Mouse (Mus musculus) spleen, postnatal 36 days (tissue): ENCODE measurements at regions not wholly inside any gene's neighbourhood (a gene's known extent, or its start where the extent isn't known, plus 50 kb on each side); places are given as distances from the start of the nearest gene placed in this dataset.

ENCODE experiments used
- DNase-seq, 2 experiments: peaks; one replicate each; pipeline ENCODE4 v3.0.0; 2022; ENCODE audit warnings: low spot score in 2 of 2, mixed read lengths in 1 of 2

DNA sequence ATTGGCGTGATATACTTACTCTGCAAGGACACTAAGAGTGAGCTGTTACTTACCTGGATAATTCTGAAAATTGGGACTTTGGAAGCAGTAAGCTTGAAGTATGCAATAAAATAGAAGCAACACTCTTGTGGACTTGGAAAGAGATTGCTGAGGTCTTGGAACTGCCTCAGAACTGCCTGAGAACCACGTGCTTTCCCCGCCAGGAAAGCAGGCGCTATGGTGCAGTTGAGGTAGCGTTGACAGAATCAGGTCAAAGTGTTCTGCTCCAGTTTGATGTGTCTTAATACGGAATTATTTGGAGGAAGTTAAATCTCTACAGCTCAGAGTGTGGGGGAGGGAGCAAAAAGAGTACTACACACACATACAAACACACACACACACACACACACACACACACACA is 102.8 kb upstream of the Gm11146 start:
- no peak for DNase-seq

DNA sequence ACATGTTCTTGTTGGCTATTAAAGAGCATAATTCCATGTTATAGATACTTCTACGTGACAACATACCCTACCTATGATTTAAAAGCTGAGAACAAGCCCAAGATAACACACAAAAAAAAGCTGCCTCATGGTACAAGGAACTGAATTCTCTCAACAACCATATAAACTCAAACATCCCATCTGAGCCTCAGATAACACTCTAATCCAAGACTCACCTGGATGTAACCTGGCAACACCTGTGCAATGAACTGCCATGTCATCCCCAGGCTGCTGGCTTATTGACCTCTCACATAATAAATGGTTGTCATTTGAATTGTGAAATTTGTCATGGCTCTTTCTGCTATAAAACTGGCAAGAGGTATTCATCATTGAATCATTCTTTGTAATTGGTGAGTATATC is 93.5 kb upstream of the Gm11146 start:
- DNase-seq: no peak

DNA sequence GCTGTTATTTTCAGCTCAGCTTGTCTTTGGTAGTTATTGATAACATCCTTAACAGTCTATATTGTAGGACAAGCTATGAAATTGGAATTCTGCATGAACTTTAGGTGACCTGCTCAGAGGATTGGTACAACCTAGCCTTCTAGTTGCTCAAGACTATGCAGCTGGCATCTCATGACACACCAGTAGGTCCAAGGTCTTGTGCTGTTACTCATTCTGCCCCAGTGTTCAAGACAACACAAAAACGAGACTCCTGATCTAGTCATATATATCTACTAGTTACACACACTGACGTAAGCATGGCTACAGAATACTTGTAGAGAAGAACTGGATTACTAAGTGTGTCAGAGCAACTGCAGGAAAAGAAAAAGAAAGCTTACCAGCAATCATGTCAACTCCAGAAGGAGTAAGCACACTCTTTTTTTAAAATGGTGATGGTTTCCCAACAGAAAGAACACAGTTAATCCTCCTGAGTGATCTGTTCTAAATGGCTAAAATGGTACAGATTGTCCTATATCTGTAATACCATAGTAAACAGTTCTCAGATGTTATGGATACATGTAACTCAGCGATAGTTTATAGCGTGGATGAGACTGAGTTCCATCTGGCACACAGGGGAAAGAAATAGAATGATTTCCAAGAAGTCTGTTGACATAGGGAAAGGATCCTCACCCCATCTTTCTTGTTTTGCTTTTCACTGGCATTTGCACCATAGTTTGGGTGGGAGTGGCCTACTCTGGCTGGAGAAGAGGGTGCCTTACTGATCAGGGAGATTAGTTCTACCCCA is 85.4 kb upstream of the Gm11146 start:
- DNase-seq: no peak

DNA sequence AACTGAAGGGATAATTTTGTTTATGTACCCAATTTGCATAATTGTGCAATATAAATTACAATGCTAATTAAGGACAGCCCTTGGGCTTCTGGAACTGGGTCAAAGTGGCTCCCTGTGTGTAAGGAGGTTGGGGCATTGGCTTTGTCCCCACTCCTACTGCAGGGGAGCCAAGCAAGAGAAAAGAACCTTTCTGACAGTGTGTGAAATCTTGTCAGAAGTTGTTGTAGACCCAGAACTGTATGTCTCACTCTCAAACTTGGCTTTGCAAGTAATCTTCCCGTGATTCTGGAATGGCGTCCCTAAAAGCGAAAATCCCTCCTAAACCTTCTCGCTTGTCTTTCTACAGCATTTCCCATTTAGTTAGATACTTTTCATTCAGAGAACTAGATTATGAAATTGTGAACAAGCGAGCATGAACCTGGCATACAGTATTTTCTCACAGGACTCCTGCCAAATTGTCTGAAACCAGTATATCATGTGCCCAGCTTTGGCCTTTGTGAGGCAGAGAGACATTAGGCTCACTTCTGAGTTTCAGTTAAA is 83.8 kb upstream of the Gm11146 start:
- DNase-seq: no peak

GRCm38 (mm10) chr16:77684521-77684920 is 82.6 kb upstream of the Gm11146 start:
- no peak for DNase-seq

DNA sequence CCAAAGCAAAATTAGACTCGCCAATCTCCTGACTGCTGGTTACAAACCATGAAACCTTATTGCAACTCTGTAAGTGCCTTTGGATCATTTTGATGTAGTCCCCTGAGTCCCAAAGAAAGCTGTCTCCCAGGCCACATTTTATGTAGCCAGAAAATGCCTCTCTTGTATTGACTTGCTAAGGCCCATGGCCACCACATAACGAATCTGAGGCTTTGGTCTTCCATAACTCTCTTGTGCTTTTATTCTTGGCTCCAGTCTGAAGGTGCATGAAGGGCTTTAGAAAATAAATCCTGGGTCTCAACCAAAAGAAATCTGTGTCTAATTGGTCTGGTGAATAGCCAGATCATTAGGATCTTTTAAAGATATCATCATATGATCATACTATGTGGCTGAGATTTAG is 77.3 kb upstream of the Gm11146 start:
- no peak for DNase-seq

DNA sequence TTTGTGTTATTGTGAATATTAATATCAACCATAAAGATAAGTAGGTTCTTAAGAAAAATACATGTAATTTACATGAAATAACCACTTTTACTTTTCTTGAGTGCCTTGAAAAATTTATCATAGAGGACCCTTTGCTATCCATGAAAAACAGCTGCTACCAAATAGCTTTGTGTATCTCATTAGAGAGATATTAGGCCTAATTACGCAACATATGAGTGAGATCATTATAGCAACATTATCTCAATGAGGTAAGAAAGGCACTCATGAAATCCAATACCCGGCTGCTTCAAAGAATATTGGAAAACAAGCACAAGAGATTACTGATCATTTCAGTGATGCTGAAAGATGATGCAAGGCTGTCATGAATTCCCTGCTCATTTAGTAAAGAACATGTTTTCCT is 74.9 kb upstream of the Gm11146 start:
- no peak for DNase-seq

GRCm38 (mm10) chr16:77675885-77676597 is 74.1 kb upstream of the Gm11146 start:
- DNase-seq: no peak

- no peak for DNase-seq
Observed at GRCm38 (mm10) chr16:77671253-77671652, 69.4 kb upstream of the Gm11146 start.

GRCm38 (mm10) chr16:77665781-77666180 is 63.9 kb upstream of the Gm11146 start:
- no peak for DNase-seq

DNA sequence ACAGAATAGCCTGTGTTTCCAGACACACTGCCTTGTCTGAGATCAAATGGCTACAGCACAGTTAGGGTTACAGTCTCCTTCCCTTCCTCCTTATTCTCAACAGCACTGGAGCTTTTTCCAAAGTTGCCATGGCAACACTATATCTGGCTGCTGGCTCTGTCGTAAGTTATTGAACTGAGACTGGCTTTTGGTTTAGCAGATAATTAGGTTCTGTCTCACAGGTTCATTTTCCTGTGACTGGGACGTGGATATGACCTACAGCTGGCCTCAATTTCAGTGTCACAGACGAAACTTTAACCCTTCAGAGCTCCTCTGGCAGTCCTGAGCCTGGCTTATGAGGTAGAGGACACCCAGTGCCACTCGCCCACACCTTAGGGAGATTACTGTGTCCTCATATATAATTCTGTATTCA is 60.2 kb upstream of the Gm11146 start:
- no peak for DNase-seq

DNA sequence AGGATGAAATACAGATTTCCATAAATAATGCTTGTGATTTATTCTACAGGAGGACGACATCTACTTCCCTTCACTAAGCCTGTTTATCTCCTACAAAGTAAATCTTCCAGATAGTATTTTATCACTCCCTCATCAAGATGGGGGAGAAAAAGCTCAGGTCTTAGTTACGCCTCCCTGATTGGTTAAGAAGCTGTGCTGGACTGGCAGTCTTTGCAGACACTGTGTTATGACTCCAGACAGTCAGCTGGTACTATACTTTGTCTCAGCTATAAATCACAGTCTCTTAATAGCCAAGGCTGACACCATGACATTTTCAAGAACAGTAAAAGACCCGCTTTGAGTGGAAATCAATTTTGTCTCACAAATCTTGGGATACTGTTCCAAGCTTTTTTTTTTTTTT is 51.4 kb upstream of the Gm11146 start:
- DNase-seq: no peak
